Mouse (Mus musculus) forebrain, embryonic 15.5 days (tissue): ENCODE measurements around the gene Spout1. TPM values are rescaled to one million over a fixed set of nuclear protein-coding genes. Genes with fewer than 3 reads are reported as not detected.
"Not testable (repeated sequence)": the region's sequence is repeated elsewhere in the genome, so short reads cannot be mapped to it uniquely, and the experiment has no call there.

Source experiments
- ATAC-seq: fragments of 200-750 bp; cut with Nextera tagmentation; replicated peaks from 2 replicates; pipeline ENCODE4 v1.8.0; 2017; ENCODE audit warnings: mild to moderate bottlenecking, moderate TSS enrichment, moderate library complexity
- H3K27ac ChIP-seq: fragments of 300-500 bp; sonication (generic); replicated peaks from 2 replicates; pipeline ENCODE4 v1.5.1; 2015; ENCODE audit warnings: mild to moderate bottlenecking, inconsistent platforms
- H3K27me3 ChIP-seq: fragments of 300-500 bp; sonication (generic); 2 replicates; pipeline ENCODE4 v1.6.1; 2015; ENCODE audit warnings: inconsistent platforms
- H3K36me3 ChIP-seq: fragments of 300-500 bp; sonication (generic); 2 replicates; pipeline ENCODE4 v1.6.1; 2015; ENCODE audit warnings: mild to moderate bottlenecking, inconsistent platforms
- H3K4me1 ChIP-seq: fragments of 300-500 bp; sonication (generic); 2 replicates; pipeline ENCODE4 v1.6.1; 2015; ENCODE audit warnings: inconsistent platforms
- H3K4me2 ChIP-seq: fragments of 300-500 bp; sonication (generic); replicated peaks from 2 replicates; pipeline ENCODE4 v1.6.1; 2015; ENCODE audit warnings: mild to moderate bottlenecking, inconsistent platforms
- H3K4me3 ChIP-seq: fragments of 300-500 bp; sonication (generic); 2 replicates; pipeline ENCODE4 v1.5.1; 2015; ENCODE audit warnings: mild to moderate bottlenecking, inconsistent platforms
- H3K9ac ChIP-seq: fragments of 300-500 bp; sonication (generic); replicated peaks from 2 replicates; pipeline ENCODE4 v1.6.1; 2015; ENCODE audit warnings: mild to moderate bottlenecking, inconsistent platforms
- H3K9me3 ChIP-seq: fragments of 300-500 bp; sonication (generic); 2 replicates; pipeline ENCODE4 v1.6.1; 2016; ENCODE audit warnings: inconsistent platforms
- WGBS: fragments of 180-500 bp; shearing (Covaris S2); methylation state at CpG from one replicate; pipeline ENCODE4 v1.1.7; 2015; ENCODE audit warnings: mixed read lengths; 5-methylcytosine and 5-hydroxymethylcytosine counted together
- polyA plus RNA-seq: library from polyadenylated mRNA; unstranded; fragments of >200 nt; fragmentation: Nextera tagmentation; extraction: Ambion mirVana; gene quantifications from 2 replicates; pipeline ENCODE4 v1.2.1, GENCODE M21; 2015

The Spout1 gene
- polyA plus RNA-seq, 1 experiment from 2014 or later, result 62.4 TPM

- peaks cover 30% of the 10 kb centered on the region for H3K4me1 ChIP-seq
- 96% methylated on average over 20 of the region's 20 CpGs for WGBS
- ATAC-seq, result no peak
- H3K9ac ChIP-seq, result no peak overlapping the region
- H3K4me3 ChIP-seq, result no peak overlapping the region
- H3K36me3 ChIP-seq, result peaks cover 35% of the 10 kb centered on the region
- H3K4me2 ChIP-seq, result no peak overlapping the region
- H3K27me3 ChIP-seq, result no peaks in the 10 kb centered on the region
- H3K9me3 ChIP-seq, result no peaks in the 10 kb centered on the region
- H3K27ac ChIP-seq, result no peak overlapping the region
Observed at GRCm38 (mm10) chr2:30173541-30174240, 4.6 kb downstream of the Spout1 start.

GRCm38 (mm10) chr2:30171997-30172382, 6.3 kb downstream of the Spout1 start:
- Histone ChIP-seq H3K27me3 (no peaks in the 10 kb centered on the region), H3K4me1 (peaks cover 17% of the 10 kb centered on the region), H3K27ac (peak overlapping the region; percentile 86), H3K4me2 (peak overlapping the region; percentile 93), H3K9me3 (no peaks in the 10 kb centered on the region), H3K36me3 (peaks cover 35% of the 10 kb centered on the region), H3K9ac (peak overlapping the region; percentile 67), H3K4me3 (peak overlapping the region; percentile 61)
- peak; percentile 30; the same call in 1 of the 2 replicates for ATAC-seq
- WGBS, result under 1% methylated on average over 19 of the region's 19 CpGs

- H3K36me3 ChIP-seq, result peaks cover 34% of the 10 kb centered on the region
- peak within 1 kb of the TSS; percentile 61 for H3K4me3 ChIP-seq
- peak within 1 kb of the TSS; percentile 93 for H3K4me2 ChIP-seq
- H3K27ac ChIP-seq, result peak within 1 kb of the TSS; percentile 86
- peak; percentile 96 for ATAC-seq
- no peaks in the 10 kb centered on the region for H3K27me3 ChIP-seq
- H3K9ac ChIP-seq, result peak within 1 kb of the TSS; percentile 67
- peaks cover 15% of the 10 kb centered on the region for H3K4me1 ChIP-seq
- WGBS, result 3% methylated on average over 75 of the region's 75 CpGs
- 0 out of 2 replicates have a peak, but pooled peaks cover 3% of the 10 kb centered on the region for H3K9me3 ChIP-seq
Observed at GRCm38 (mm10) chr2:30171371-30171996, 6.8 kb downstream of the Spout1 start, which contains the start of gene Endog. Gene Endog, plus strand, starts transcription at chr2:30171493.

DNA sequence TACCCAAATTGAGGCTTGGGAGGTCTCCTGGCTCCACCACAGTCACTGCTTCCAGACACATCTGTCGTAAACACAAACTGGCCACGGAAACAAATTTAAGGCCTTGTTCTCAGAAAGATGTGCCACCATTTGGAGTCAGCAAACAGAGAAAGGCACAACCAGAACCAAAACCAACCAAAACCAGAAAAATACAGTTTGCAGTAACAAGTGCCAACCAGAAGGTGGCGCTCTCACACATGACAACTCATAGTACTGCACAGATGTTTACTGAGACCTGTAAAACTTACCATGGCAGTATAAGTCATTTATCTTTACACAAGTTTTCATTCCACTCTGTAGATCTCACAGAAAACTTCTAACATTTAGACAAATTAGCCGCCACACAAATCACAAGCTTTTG, 11.6 kb downstream of the Spout1 start:
- no peak overlapping the region for H3K27ac ChIP-seq
- H3K4me1 ChIP-seq, result 0 out of 2 replicates have a peak, but pooled peaks cover 4% of the 10 kb centered on the region
- 62% methylated on average over 4 of the region's 4 CpGs for WGBS
- no peak overlapping the region for H3K9ac ChIP-seq
- H3K27me3 ChIP-seq, result no peaks in the 10 kb centered on the region
- no peak overlapping the region for H3K4me2 ChIP-seq
- no peak for ATAC-seq
- H3K36me3 ChIP-seq, result no peaks in the 10 kb centered on the region
- H3K4me3 ChIP-seq, result no peak overlapping the region
- H3K9me3 ChIP-seq, result 0 out of 2 replicates have a peak, but pooled peaks cover 3% of the 10 kb centered on the region

GRCm38 (mm10) chr2:30164340-30164932, 13.8 kb downstream of the Spout1 start:
- Histone ChIP-seq H3K4me2 (no peak overlapping the region), H3K27me3 (no peaks in the 10 kb centered on the region), H3K36me3 (no peaks in the 10 kb centered on the region), H3K9me3 (0 out of 2 replicates have a peak, but pooled peaks cover 3% of the 10 kb centered on the region), H3K9ac (no peak overlapping the region), H3K27ac (no peak overlapping the region), H3K4me3 (no peak overlapping the region), H3K4me1 (no peaks in the 10 kb centered on the region)
- 59% methylated on average over 9 of the region's 9 CpGs for WGBS
- ATAC-seq, result no peak

GRCm38 (mm10) chr2:30161809-30162208, 16.4 kb downstream of the Spout1 start:
- no peaks in the 10 kb centered on the region for H3K4me1 ChIP-seq
- H3K9ac ChIP-seq, result no peak overlapping the region
- no peaks in the 10 kb centered on the region for H3K36me3 ChIP-seq
- no peaks in the 10 kb centered on the region for H3K27me3 ChIP-seq
- H3K27ac ChIP-seq, result no peak overlapping the region
- no peak overlapping the region for H3K4me3 ChIP-seq
- no peak overlapping the region for H3K4me2 ChIP-seq
- 0 out of 2 replicates have a peak, but pooled peaks cover 3% of the 10 kb centered on the region for H3K9me3 ChIP-seq
- ATAC-seq, result no peak

DNA sequence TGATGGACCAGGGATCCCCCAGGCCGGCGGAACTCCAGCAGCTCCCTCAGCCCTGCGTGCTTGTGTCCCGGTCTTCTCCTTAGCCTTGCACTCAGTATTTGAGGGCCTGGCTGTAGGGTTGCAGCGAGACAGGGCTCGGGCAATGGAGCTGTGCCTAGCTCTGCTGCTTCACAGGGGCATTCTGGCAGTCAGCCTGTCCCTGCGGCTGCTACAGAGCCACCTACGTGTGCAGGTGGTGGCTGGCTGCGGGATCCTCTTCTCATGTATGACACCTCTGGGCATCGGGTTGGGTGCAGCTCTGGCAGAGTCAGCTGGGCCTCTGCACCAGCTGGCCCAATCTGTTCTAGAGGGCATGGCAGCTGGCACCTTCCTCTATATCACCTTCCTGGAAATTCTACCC, 18.4 kb downstream of the Spout1 start:
- H3K4me2 ChIP-seq, ATAC-seq, H3K9ac ChIP-seq, H3K27me3 ChIP-seq, H3K9me3 ChIP-seq, H3K36me3 ChIP-seq, H3K27ac ChIP-seq, H3K4me1 ChIP-seq, H3K4me3 ChIP-seq: not testable (repeated sequence)
- WGBS, result 86% methylated on average over 8 of the region's 10 CpGs

DNA sequence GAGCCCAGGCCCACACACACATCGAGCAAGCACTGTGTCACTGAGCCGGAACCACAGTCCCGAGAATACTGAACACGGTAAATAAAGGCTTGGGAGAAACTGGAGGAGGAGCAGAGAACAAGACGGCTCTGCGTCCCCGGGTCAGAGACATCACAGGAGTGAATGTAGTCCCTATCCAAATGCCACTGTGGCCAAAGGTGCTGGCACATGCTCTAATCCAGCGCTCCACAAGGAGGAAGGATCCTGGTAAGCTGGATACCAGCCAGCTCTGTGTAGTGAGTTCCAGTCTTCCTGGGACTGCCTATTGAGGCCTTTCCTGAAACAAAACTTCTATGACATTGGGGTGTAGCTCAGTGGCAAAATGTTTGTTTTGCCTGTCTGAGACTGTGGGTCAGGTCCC, 25.6 kb downstream of the Spout1 start:
- Histone ChIP-seq H3K9ac (no peak overlapping the region), H3K27ac (no peak overlapping the region), H3K9me3 (no peaks in the 10 kb centered on the region), H3K4me3 (no peak overlapping the region), H3K36me3 (peaks cover 30% of the 10 kb centered on the region), H3K27me3 (no peaks in the 10 kb centered on the region), H3K4me2 (no peak overlapping the region), H3K4me1 (no peaks in the 10 kb centered on the region)
- WGBS, result 92% methylated on average over 8 of the region's 8 CpGs
- ATAC-seq, result no peak

GRCm38 (mm10) chr2:30151840-30152239, 26.4 kb downstream of the Spout1 start:
- Histone ChIP-seq H3K4me1 (no peaks in the 10 kb centered on the region), H3K9ac (no peak overlapping the region), H3K27me3 (no peaks in the 10 kb centered on the region), H3K36me3 (peaks cover 38% of the 10 kb centered on the region), H3K4me3 (no peak overlapping the region), H3K27ac (no peak overlapping the region), H3K9me3 (no peaks in the 10 kb centered on the region), H3K4me2 (no peak overlapping the region)
- ATAC-seq, result no peak
- WGBS, result 89% methylated on average over 11 of the region's 11 CpGs

- H3K9ac ChIP-seq, result no peak overlapping the region
- no peak for ATAC-seq
- WGBS, result 96% methylated on average over 4 of the region's 4 CpGs
- no peak overlapping the region for H3K4me2 ChIP-seq
- no peak overlapping the region for H3K27ac ChIP-seq
- H3K9me3 ChIP-seq, result no peaks in the 10 kb centered on the region
- no peak overlapping the region for H3K4me3 ChIP-seq
- H3K36me3 ChIP-seq, result peaks cover 77% of the 10 kb centered on the region
- H3K27me3 ChIP-seq, result no peaks in the 10 kb centered on the region
- H3K4me1 ChIP-seq, result no peaks in the 10 kb centered on the region
Observed at GRCm38 (mm10) chr2:30147466-30147865, 30.8 kb downstream of the Spout1 start.

DNA sequence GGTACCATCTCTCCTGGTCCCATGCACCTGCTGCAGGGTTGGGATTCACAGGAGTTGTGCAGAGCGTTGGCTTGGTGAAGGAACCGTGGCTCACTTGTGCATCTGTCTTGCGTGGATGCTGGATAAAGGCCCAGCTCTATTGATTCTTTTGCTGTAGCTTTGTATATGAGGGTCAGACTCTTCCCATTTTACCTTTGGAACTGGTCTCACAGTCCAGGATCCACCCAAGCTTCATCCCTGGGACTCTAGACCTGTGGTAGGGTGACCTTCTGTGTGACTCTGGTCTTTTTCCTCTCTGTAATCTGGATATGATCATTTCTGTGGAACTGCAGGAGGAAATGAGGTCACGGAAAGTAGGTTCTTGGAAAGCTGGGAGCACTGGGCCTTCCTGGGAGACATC, 33.8 kb downstream of the Spout1 start:
- Histone ChIP-seq H3K9me3 (no peaks in the 10 kb centered on the region), H3K27ac (no peak overlapping the region), H3K4me2 (no peak overlapping the region), H3K27me3 (no peaks in the 10 kb centered on the region), H3K9ac (no peak overlapping the region), H3K36me3 (peaks cover 92% of the 10 kb centered on the region), H3K4me3 (no peak overlapping the region), H3K4me1 (no peaks in the 10 kb centered on the region)
- 96% methylated on average over 4 of the region's 4 CpGs for WGBS
- ATAC-seq, result no peak

- not testable (repeated sequence) for H3K9me3 ChIP-seq, H3K27ac ChIP-seq, ATAC-seq, H3K4me1 ChIP-seq, H3K27me3 ChIP-seq, H3K4me2 ChIP-seq, H3K9ac ChIP-seq, H3K4me3 ChIP-seq
- WGBS, result 88% methylated on average over 4 of the region's 4 CpGs
- peaks cover 74% of the 10 kb centered on the region for H3K36me3 ChIP-seq
Observed at GRCm38 (mm10) chr2:30140021-30140420, 38.2 kb downstream of the Spout1 start.
